Mouse (Mus musculus) liver, embryonic 16.5 days (tissue): ENCODE results near the gene Rd3l. TPM values are rescaled to one million over a fixed set of nuclear protein-coding genes. Genes with fewer than 3 reads are reported as not detected.
"Not testable (repeated sequence)": the region's sequence is repeated elsewhere in the genome, so short reads cannot be mapped to it uniquely, and the experiment has no call there.

ENCODE experiments used
- ATAC-seq: fragments of 200-750 bp; cut with Nextera tagmentation; 2 replicates; pipeline ENCODE4 v1.8.0; 2017; ENCODE audit warnings: low read depth, mild to moderate bottlenecking, moderate number of reproducible peaks, moderate library complexity
- H3K27ac ChIP-seq: fragments of 300-500 bp; sonication (generic); 2 replicates; pipeline ENCODE4 v1.5.1; 2014; ENCODE audit warnings: mild to moderate bottlenecking, low read length
- H3K27me3 ChIP-seq: fragments of 300-500 bp; sonication (generic); 2 replicates; pipeline ENCODE4 v1.6.1; 2014; ENCODE audit warnings: low read depth, low read length, mixed read lengths; ENCODE audit not compliant: control insufficient read depth, insufficient read depth
- H3K36me3 ChIP-seq: fragments of 300-500 bp; sonication (generic); 2 replicates; pipeline ENCODE4 v1.6.1; 2014; ENCODE audit warnings: mild to moderate bottlenecking; ENCODE audit not compliant: control insufficient read depth, insufficient read depth
- H3K4me1 ChIP-seq: fragments of 300-500 bp; sonication (generic); 2 replicates; pipeline ENCODE4 v1.6.1; 2014; ENCODE audit warnings: low read depth, low read length, mixed read lengths; ENCODE audit not compliant: control insufficient read depth
- H3K4me2 ChIP-seq: fragments of 300-500 bp; sonication (generic); 2 replicates; pipeline ENCODE4 v1.6.1; 2014; ENCODE audit warnings: low read depth, low read length, mixed read lengths
- H3K4me3 ChIP-seq: fragments of 300-500 bp; sonication (generic); 2 replicates; pipeline ENCODE4 v1.5.1; 2014; ENCODE audit warnings: low read depth, mild to moderate bottlenecking, low read length
- H3K9ac ChIP-seq: fragments of 300-500 bp; sonication (generic); 2 replicates; pipeline ENCODE4 v1.6.1; 2014; ENCODE audit warnings: low read depth, low read length
- H3K9me3 ChIP-seq: fragments of 300-500 bp; sonication (generic); replicated peaks from 2 replicates; pipeline ENCODE4 v1.6.1; 2016; ENCODE audit warnings: low read length; ENCODE audit not compliant: control insufficient read depth
- WGBS: fragments of 180-500 bp; shearing (Covaris S2); extraction: QIAGEN DNeasy Blood & Tissue Kit; methylation state at CpG from one replicate; pipeline ENCODE4 v1.1.7; 2014; ENCODE audit not compliant: insufficient replicate concordance; 5-methylcytosine and 5-hydroxymethylcytosine counted together
- polyA plus RNA-seq: library from polyadenylated mRNA; unstranded; fragments of >200 nt; fragmentation: Nextera tagmentation; extraction: Ambion mirVana; gene quantifications from 2 replicates; pipeline ENCODE4 v1.2.1, GENCODE M21; 2015

Gene Rd3l
- polyA plus RNA-seq, 1 experiment from 2014 or later: 0.09 TPM

DNA sequence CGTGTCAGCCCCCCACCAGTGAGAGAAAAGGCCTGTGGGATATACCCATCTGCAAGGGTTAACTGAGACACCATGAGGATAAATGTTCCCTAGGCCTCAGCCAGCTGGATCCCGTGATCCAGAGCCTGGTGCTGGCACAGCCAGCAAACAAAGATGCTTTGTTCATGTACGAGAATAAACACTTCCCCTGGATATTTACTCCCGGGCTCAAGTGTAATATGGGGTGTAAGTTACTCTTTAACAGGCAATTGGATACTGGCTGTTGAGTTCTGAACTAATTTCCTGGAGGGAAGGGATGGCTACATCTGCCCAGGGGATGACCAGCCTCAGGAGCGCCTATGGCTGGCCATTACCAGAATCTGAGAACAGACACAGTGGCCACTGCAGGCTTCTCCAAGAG lies 29.4 kb downstream of the Rd3l start:
- no peak overlapping the region for H3K4me3 ChIP-seq
- WGBS: 55% methylated on average over 5 of the region's 5 CpGs
- H3K4me1 ChIP-seq: peaks cover 2% of the 10 kb centered on the region; the same call in 1 of the 2 replicates
- H3K9me3 ChIP-seq: no peaks in the 10 kb centered on the region
- ATAC-seq: peak; percentile 53; the same call in 1 of the 2 replicates
- H3K9ac ChIP-seq: no peak overlapping the region
- H3K27me3 ChIP-seq: no peaks in the 10 kb centered on the region
- no peak overlapping the region for H3K4me2 ChIP-seq
- H3K36me3 ChIP-seq: no peaks in the 10 kb centered on the region
- H3K27ac ChIP-seq: no peak overlapping the region

DNA sequence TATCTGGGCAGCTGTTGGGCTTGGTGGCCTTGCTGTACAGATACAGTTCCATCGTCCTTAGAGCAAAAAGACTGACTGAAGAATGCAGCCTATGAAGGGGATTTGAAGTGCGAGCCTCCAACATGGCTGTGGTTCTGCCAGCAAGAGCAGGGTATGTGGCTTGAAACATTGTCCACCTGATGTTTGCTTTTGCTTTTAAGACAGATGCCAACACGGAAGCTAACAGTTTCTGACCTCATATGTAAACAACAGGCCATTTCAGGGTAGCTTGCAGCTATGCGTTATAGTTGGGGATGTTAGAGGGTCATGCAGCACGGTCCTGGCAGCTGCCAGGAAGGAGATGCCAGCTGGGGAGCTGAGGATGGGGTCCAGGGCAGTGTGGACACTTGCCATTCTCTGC lies 30.6 kb downstream of the Rd3l start:
- no peaks in the 10 kb centered on the region for H3K9me3 ChIP-seq
- no peak overlapping the region for H3K4me2 ChIP-seq
- no peak overlapping the region for H3K27ac ChIP-seq
- no peak overlapping the region for H3K9ac ChIP-seq
- ATAC-seq: no peak
- WGBS: 53% methylated on average over 5 of the region's 5 CpGs
- no peaks in the 10 kb centered on the region for H3K36me3 ChIP-seq
- H3K4me1 ChIP-seq: peaks cover 7% of the 10 kb centered on the region
- no peak overlapping the region for H3K4me3 ChIP-seq
- H3K27me3 ChIP-seq: no peaks in the 10 kb centered on the region

DNA sequence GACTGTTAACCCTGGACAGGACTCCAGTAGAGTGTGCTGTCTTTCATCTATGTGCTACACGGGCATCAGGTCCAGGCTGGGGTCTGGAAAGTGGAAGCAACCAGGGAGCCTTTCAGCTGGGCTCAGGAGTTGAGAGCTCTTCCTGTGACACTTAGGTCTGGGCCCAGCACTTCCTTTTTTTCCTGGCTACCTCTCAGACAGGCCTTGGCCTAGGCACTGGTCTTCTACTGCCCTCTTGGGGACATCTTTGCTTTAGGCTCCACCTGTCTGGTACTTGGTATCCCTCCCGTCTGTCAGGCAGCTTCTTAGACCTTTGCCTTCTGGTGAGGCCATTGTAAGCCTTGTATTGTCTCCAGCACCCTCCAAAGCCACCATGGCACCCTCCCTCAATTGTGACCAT lies 34.4 kb downstream of the Rd3l start:
- Histone ChIP-seq H3K4me3 (no peak overlapping the region), H3K27me3 (no peaks in the 10 kb centered on the region), H3K27ac (no peak overlapping the region), H3K4me2 (no peak overlapping the region), H3K9ac (no peak overlapping the region), H3K36me3 (no peaks in the 10 kb centered on the region), H3K9me3 (no peaks in the 10 kb centered on the region), H3K4me1 (peaks cover 25% of the 10 kb centered on the region)
- WGBS: 11% methylated on average over 2 of the region's 2 CpGs
- no peak for ATAC-seq

DNA sequence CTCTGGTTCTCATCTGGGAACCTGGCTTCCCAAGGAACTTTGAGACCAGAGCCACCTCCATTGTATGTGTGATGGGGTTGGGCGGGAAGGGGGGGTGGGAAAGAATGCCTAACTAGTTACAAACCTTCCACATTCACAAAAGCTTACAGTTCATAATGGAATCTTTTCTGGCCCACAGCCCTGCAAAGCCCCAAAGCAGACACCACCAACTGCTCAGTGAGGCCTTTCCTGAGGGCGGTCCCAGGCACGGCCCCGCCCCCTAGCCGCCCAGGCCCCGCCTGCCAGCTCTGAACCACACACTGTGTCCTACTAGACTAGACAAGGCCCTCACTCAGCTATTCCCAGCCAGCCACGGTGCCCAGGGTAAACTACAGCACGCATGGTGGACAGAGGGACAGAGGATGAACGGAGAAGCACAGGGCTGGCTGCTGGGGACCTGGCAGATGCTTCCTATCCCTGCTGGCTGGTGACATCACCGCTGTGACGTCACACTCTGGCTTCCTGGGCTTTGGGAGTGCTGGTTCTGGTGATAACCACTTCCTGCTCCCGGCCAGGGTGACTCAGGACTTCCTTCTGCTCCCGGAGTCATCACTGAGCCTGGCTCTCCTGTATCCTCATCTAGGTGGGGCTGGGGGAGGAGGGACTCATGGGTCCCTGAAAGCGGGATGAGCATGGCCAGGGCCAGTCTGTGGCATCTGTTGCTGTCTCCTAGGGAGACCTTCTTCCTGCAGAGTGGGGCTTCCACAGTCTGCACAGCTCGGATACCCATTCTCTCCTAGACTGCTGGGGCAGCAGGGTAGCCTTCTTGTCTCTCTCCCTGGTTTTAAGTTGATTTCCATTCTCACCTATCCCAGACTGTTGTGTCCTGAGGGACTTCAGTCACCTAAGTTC lies 35.1 kb downstream of the Rd3l start:
- not testable (repeated sequence) for H3K9me3 ChIP-seq, H3K4me3 ChIP-seq, H3K27me3 ChIP-seq, H3K36me3 ChIP-seq, H3K9ac ChIP-seq
- Histone ChIP-seq H3K27ac (peak overlapping the region; percentile 70), H3K4me1 (peaks cover 23% of the 10 kb centered on the region), H3K4me2 (peak overlapping the region; percentile 6; the same call in 1 of the 2 replicates)
- WGBS: 11% methylated on average over 6 of the region's 15 CpGs
- peak; percentile 58 for ATAC-seq

DNA sequence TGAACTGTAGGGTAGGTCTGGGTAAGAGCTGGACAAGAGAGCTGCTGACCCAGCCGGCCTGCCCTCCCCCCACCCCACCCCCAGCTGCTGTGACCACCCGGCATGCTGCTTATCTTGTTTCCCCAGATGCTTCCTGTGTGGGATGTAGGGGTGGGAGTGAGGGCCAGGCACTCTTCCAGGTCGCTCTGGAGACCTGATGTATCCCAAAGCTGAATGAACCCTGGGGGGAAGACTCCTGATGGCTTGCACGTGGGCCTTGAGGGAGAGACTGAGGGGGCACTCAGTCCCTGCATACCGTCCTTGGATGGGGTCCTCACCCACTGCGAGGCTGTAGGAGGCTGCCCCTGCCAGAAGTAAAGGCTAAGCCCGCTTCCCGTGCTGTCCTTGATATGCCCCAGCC lies 36.0 kb downstream of the Rd3l start:
- Histone ChIP-seq H3K4me2 (peak overlapping the region; percentile 34; the same call in 1 of the 2 replicates), H3K36me3 (no peaks in the 10 kb centered on the region), H3K4me3 (no peak overlapping the region), H3K9ac (0 out of 2 replicates have a peak overlapping the region, but pooled peaks have one; percentile 12), H3K4me1 (peaks cover 23% of the 10 kb centered on the region), H3K9me3 (no peaks in the 10 kb centered on the region), H3K27me3 (no peaks in the 10 kb centered on the region), H3K27ac (peak overlapping the region; percentile 70)
- peak; percentile 43 for ATAC-seq
- WGBS: 2% methylated on average over 8 of the region's 8 CpGs

GRCm38 (mm10) chr12:111944065-111944987 lies 36.8 kb downstream of the Rd3l start:
- Histone ChIP-seq H3K4me2 (peak overlapping the region; percentile 34), H3K27ac (peak overlapping the region; percentile 67), H3K4me1 (peaks cover 23% of the 10 kb centered on the region), H3K9ac (0 out of 2 replicates have a peak overlapping the region, but pooled peaks have one; percentile 12), H3K4me3 (peak overlapping the region; percentile 11)
- not testable (repeated sequence) for H3K36me3 ChIP-seq, H3K27me3 ChIP-seq, H3K9me3 ChIP-seq
- peak; percentile 72 for ATAC-seq
- WGBS: 6% methylated on average over 11 of the region's 20 CpGs

- Histone ChIP-seq H3K4me3 (peak overlapping the region; percentile 11), H3K4me1 (peaks cover 26% of the 10 kb centered on the region)
- 15% methylated on average over 10 of the region's 10 CpGs for WGBS
Observed at GRCm38 (mm10) chr12:111943421-111944064, 37.6 kb downstream of the Rd3l start.

DNA sequence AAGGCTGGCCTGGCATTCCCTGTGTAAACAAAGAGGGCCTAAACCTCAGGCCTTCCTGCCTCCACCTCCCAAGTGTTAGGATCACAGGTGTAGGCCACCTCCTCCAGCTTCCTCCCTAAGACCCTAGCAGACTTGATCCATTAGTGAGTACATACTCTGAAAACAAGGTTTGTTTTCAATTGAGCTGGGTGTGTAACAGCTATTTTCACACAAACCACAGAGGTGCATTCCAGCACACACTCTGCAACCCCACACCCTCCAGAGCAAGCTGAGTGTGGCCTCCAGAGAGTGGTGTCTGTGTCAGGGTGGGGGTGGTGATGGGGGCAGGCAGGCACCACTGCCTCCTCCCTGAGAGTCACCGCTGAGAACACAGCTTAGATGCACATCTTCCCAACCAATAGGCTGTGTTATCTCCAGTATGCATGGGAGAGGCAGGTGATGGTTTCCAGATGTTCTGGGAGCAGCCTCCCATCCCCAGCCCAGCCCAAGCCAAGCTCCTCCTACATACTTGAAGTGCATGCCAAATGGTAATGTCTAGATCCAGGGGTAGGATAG lies 42.4 kb downstream of the Rd3l start:
- Histone ChIP-seq H3K9ac (no peak overlapping the region), H3K4me1 (peaks cover 25% of the 10 kb centered on the region), H3K9me3 (no peaks in the 10 kb centered on the region), H3K4me2 (no peak overlapping the region), H3K27me3 (no peaks in the 10 kb centered on the region), H3K36me3 (no peaks in the 10 kb centered on the region), H3K27ac (no peak overlapping the region), H3K4me3 (no peak overlapping the region)
- peak; percentile 12; the same call in 1 of the 2 replicates for ATAC-seq
- 35% methylated on average over 1 of the region's 1 CpGs for WGBS

More at GRCm38 (mm10) chr12:111943421-111944064, 37.6 kb downstream of the Rd3l start:
- no peak overlapping the region for H3K9ac ChIP-seq
- 0 out of 2 replicates have a peak overlapping the region, but pooled peaks have one; percentile 1 for H3K27ac ChIP-seq
- peak overlapping the region; percentile 22 for H3K4me2 ChIP-seq
- H3K9me3 ChIP-seq: no peaks in the 10 kb centered on the region
- peak; percentile 16 for ATAC-seq
- H3K36me3 ChIP-seq: no peaks in the 10 kb centered on the region
- H3K27me3 ChIP-seq: no peaks in the 10 kb centered on the region
